Mouse (Mus musculus) naive thymus-derived CD4-positive, alpha-beta T cell, adult 2 months (primary cell): ENCODE measurements around the gene Rgs19.
A peak's percentile ranks its signal among the peaks of the same experiment; 100 is the strongest.

ENCODE experiments used
- DNase-seq: peaks from one replicate; pipeline ENCODE4 v3.0.0-alpha.2; 2011; ENCODE audit warnings: low read depth

Rgs19 gene

GRCm38 (mm10) chr2:181683381-181683780, 10.4 kb downstream of the Rgs19 start:
- DNase-seq, result no peak

- DNase-seq, result no peak
These were observed 11.8 kb downstream of the Rgs19 start for GRCm38 (mm10) chr2:181681978-181682377.

GRCm38 (mm10) chr2:181680716-181681117, 13.1 kb downstream of the Rgs19 start:
- peak; percentile 55 for DNase-seq

- peak; percentile 79 for DNase-seq
These were observed 13.6 kb downstream of the Rgs19 start, which contains the start of gene Tcea2 for GRCm38 (mm10) chr2:181679951-181680715. Tcea2 (plus strand) TSS chr2:181680310.

- DNase-seq, result peak; percentile 86
These were observed 15.0 kb downstream of the Rgs19 start for GRCm38 (mm10) chr2:181678780-181679179.

GRCm38 (mm10) chr2:181677755-181678098, 16.1 kb downstream of the Rgs19 start:
- no peak for DNase-seq

- no peak for DNase-seq
These were observed 16.6 kb downstream of the Rgs19 start for GRCm38 (mm10) chr2:181677096-181677754.

- no peak for DNase-seq
These were observed 17.4 kb downstream of the Rgs19 start for GRCm38 (mm10) chr2:181676424-181676823.

- DNase-seq, result no peak
These were observed 18.3 kb downstream of the Rgs19 start for GRCm38 (mm10) chr2:181675454-181675853.

- DNase-seq, result no peak
These were observed 18.8 kb downstream of the Rgs19 start for GRCm38 (mm10) chr2:181674934-181675333.

GRCm38 (mm10) chr2:181673501-181673900, 20.3 kb downstream of the Rgs19 start:
- no peak for DNase-seq

- DNase-seq, result no peak
These were observed 21.8 kb downstream of the Rgs19 start for GRCm38 (mm10) chr2:181671984-181672383.

- DNase-seq, result no peak
These were observed 22.5 kb downstream of the Rgs19 start, which contains the start of gene Sox18 for GRCm38 (mm10) chr2:181671326-181671725. Sox18 (minus strand) TSS chr2:181671640.

- no peak for DNase-seq
These were observed 22.9 kb downstream of the Rgs19 start for GRCm38 (mm10) chr2:181670913-181671311.

GRCm38 (mm10) chr2:181670285-181670912, 23.4 kb downstream of the Rgs19 start:
- DNase-seq, result no peak

GRCm38 (mm10) chr2:181663298-181663630, 30.5 kb downstream of the Rgs19 start:
- DNase-seq, result no peak

- no peak for DNase-seq
These were observed 31.0 kb downstream of the Rgs19 start for GRCm38 (mm10) chr2:181662620-181663297.

GRCm38 (mm10) chr2:181659609-181660055, 34.1 kb downstream of the Rgs19 start:
- DNase-seq, result peak; percentile 88

GRCm38 (mm10) chr2:181658930-181659555, 34.7 kb downstream of the Rgs19 start:
- peak; percentile 73 for DNase-seq

GRCm38 (mm10) chr2:181658528-181658927, 35.2 kb downstream of the Rgs19 start:
- DNase-seq, result no peak

GRCm38 (mm10) chr2:181657441-181657840, 36.3 kb downstream of the Rgs19 start:
- DNase-seq, result no peak

GRCm38 (mm10) chr2:181656734-181657133, 37.0 kb downstream of the Rgs19 start, which contains the start of gene Gm29797:
Gm29797 (plus strand) TSS chr2:181657034.
- DNase-seq, result no peak
